Mouse (Mus musculus): ENCODE measurements around the gene Cd93. TPM values are rescaled to one million over a fixed set of nuclear protein-coding genes. Genes with fewer than 3 reads are reported as not detected.

Gene Cd93
- 10 to 100 TPM; 47.8 to 51.8 TPM for total RNA-seq (2021)
- polyA plus RNA-seq (2012; rRNA removed), result 28.1 and 52.2 TPM in 2 replicates
- long read RNA-seq, full-length matches to known transcripts, result 9 of 15 reads
- long read RNA-seq, partial matches to known transcripts, result 0 of 15 reads
- long read RNA-seq, other reads (novel, unspliced or antisense), result 6 of 15 reads

- WGBS, result 33% methylated on average over 13 of the region's 13 CpGs
- TF ChIP-seq CTCF (IDR thresholded peaks at IDR 0.05), result no peak
- TF ChIP-seq EP300 (IDR thresholded peaks at IDR 0.05; ENCODE audit: insufficient read depth, low read depth, low read length), result peak; percentile 90; the same call in 1 of the 2 replicates
- peak; percentile 93 for TF ChIP-seq POLR2A (IDR thresholded peaks at IDR 0.05; ENCODE audit: insufficient read depth, low read depth, low read length)
- Histone ChIP-seq H3K36me3 (ENCODE audit: control insufficient read depth, insufficient read depth, low read length) (no peaks in the 10 kb centered on the region), H3K4me3 (peak within 1 kb of the TSS; percentile 66), H3K27ac (peak within 1 kb of the TSS; percentile 99), H3K9ac (ENCODE audit: low read depth, low read length) (peak within 1 kb of the TSS; percentile 76), H3K27me3 (ENCODE audit: control insufficient read depth, insufficient read depth, low read length) (no peaks in the 10 kb centered on the region), H3K4me1 (ENCODE audit: control insufficient read depth, insufficient read depth, low read length) (peaks cover 6% of the 10 kb centered on the region; the same call in 1 of the 2 replicates), H3K79me2 (replicated peaks; ENCODE audit: control insufficient read depth, insufficient read depth, low read length) (no peaks in the 10 kb centered on the region)
- intact Hi-C loops (cut with DNase I), result loop anchor here (1.0 to 2.0 kb wide), 2 partner anchors 35 to 89 kb away; no protein-coding TSS in a partner anchor
- peak; percentile 75 to 83 for DNase-seq
Observed at GRCm38 (mm10) chr2:148443249-148443958, at the start of gene Cd93. Gene Cd93 (minus strand): TSS chr2:148443563.

GRCm38 (mm10) chr2:148492108-148492507 is 48.7 kb upstream of the Cd93 start:
- WGBS, result 33% methylated on average over 4 of the region's 4 CpGs
- Histone ChIP-seq H3K9ac (ENCODE audit: low read depth, low read length) (no peak overlapping the region), H3K4me1 (ENCODE audit: control insufficient read depth, insufficient read depth, low read length) (peaks cover 18% of the 10 kb centered on the region), H3K4me3 (no peak overlapping the region), H3K36me3 (ENCODE audit: control insufficient read depth, insufficient read depth, low read length) (peaks cover 2% of the 10 kb centered on the region; the same call in 1 of the 2 replicates), H3K27ac (no peak overlapping the region; the same call in 1 of the 2 replicates), H3K27me3 (ENCODE audit: control insufficient read depth, insufficient read depth, low read length) (no peaks in the 10 kb centered on the region), H3K79me2 (replicated peaks; ENCODE audit: control insufficient read depth, insufficient read depth, low read length) (no peaks in the 10 kb centered on the region)
- peak in 1 of 2 experiments; percentile 40 for DNase-seq
- TF ChIP-seq CTCF (IDR thresholded peaks at IDR 0.05) (no peak), EP300 (IDR thresholded peaks at IDR 0.05; ENCODE audit: insufficient read depth, low read depth, low read length) (no peak), POLR2A (IDR thresholded peaks at IDR 0.05; ENCODE audit: insufficient read depth, low read depth, low read length) (no peak)
- intact Hi-C loops (cut with DNase I), result no loop called here

- intact Hi-C loops (cut with DNase I), result no loop called here
- no peaks in the 10 kb centered on the region for H3K36me3 ChIP-seq (ENCODE audit: control insufficient read depth, insufficient read depth, low read length)
- H3K79me2 ChIP-seq (replicated peaks; ENCODE audit: control insufficient read depth, insufficient read depth, low read length), result no peaks in the 10 kb centered on the region
- no peak overlapping the region for H3K4me3 ChIP-seq
- H3K4me1 ChIP-seq (ENCODE audit: control insufficient read depth, insufficient read depth, low read length), result peaks cover 19% of the 10 kb centered on the region
- TF ChIP-seq POLR2A (IDR thresholded peaks at IDR 0.05; ENCODE audit: insufficient read depth, low read depth, low read length), result no peak
- no peak overlapping the region for H3K9ac ChIP-seq (ENCODE audit: low read depth, low read length)
- 26% methylated on average over 6 of the region's 6 CpGs for WGBS
- H3K27ac ChIP-seq, result peak overlapping the region; percentile 49
- H3K27me3 ChIP-seq (ENCODE audit: control insufficient read depth, insufficient read depth, low read length), result no peaks in the 10 kb centered on the region
- DNase-seq, result peak in 1 of 2 experiments; percentile 20
Observed at GRCm38 (mm10) chr2:148490150-148490549, 46.8 kb upstream of the Cd93 start.

GRCm38 (mm10) chr2:148488885-148489284 is 45.5 kb upstream of the Cd93 start:
- Histone ChIP-seq H3K9ac (ENCODE audit: low read depth, low read length) (no peak overlapping the region), H3K79me2 (replicated peaks; ENCODE audit: control insufficient read depth, insufficient read depth, low read length) (no peaks in the 10 kb centered on the region), H3K4me1 (ENCODE audit: control insufficient read depth, insufficient read depth, low read length) (peaks cover 19% of the 10 kb centered on the region), H3K27ac (no peak overlapping the region), H3K36me3 (ENCODE audit: control insufficient read depth, insufficient read depth, low read length) (no peaks in the 10 kb centered on the region), H3K4me3 (no peak overlapping the region), H3K27me3 (ENCODE audit: control insufficient read depth, insufficient read depth, low read length) (no peaks in the 10 kb centered on the region)
- TF ChIP-seq CTCF (IDR thresholded peaks at IDR 0.05) (no peak), POLR2A (IDR thresholded peaks at IDR 0.05; ENCODE audit: insufficient read depth, low read depth, low read length) (no peak), EP300 (IDR thresholded peaks at IDR 0.05; ENCODE audit: insufficient read depth, low read depth, low read length) (no peak)
- WGBS, result 74% methylated on average over 2 of the region's 2 CpGs
- DNase-seq, result peak in 1 of 2 experiments; percentile 26
- intact Hi-C loops (cut with DNase I), result loop anchor here (2.0 kb wide), 1 partner anchor 16 kb away; no protein-coding TSS in a partner anchor

- Histone ChIP-seq H3K36me3 (ENCODE audit: control insufficient read depth, insufficient read depth, low read length) (no peaks in the 10 kb centered on the region), H3K4me3 (no peak overlapping the region), H3K27me3 (ENCODE audit: control insufficient read depth, insufficient read depth, low read length) (no peaks in the 10 kb centered on the region), H3K79me2 (replicated peaks; ENCODE audit: control insufficient read depth, insufficient read depth, low read length) (no peaks in the 10 kb centered on the region), H3K9ac (ENCODE audit: low read depth, low read length) (no peak overlapping the region), H3K27ac (no peak overlapping the region), H3K4me1 (ENCODE audit: control insufficient read depth, insufficient read depth, low read length) (peaks cover 10% of the 10 kb centered on the region)
- DNase-seq, result no peak
- no peak for TF ChIP-seq EP300 (IDR thresholded peaks at IDR 0.05; ENCODE audit: insufficient read depth, low read depth, low read length)
- TF ChIP-seq POLR2A (IDR thresholded peaks at IDR 0.05; ENCODE audit: insufficient read depth, low read depth, low read length), result no peak
- TF ChIP-seq CTCF (IDR thresholded peaks at IDR 0.05), result no peak
- 90% methylated on average over 4 of the region's 4 CpGs for WGBS
- intact Hi-C loops (cut with DNase I), result no loop called here
Observed at GRCm38 (mm10) chr2:148485576-148485975, 42.2 kb upstream of the Cd93 start.

- Histone ChIP-seq H3K27me3 (ENCODE audit: control insufficient read depth, insufficient read depth, low read length) (no peaks in the 10 kb centered on the region), H3K9ac (ENCODE audit: low read depth, low read length) (no peak overlapping the region), H3K4me3 (no peak overlapping the region), H3K4me1 (ENCODE audit: control insufficient read depth, insufficient read depth, low read length) (peaks cover 8% of the 10 kb centered on the region), H3K36me3 (ENCODE audit: control insufficient read depth, insufficient read depth, low read length) (peaks cover 10% of the 10 kb centered on the region; the same call in 1 of the 2 replicates), H3K27ac (no peak overlapping the region), H3K79me2 (replicated peaks; ENCODE audit: control insufficient read depth, insufficient read depth, low read length) (no peaks in the 10 kb centered on the region)
- DNase-seq, result no peak
- TF ChIP-seq CTCF (IDR thresholded peaks at IDR 0.05), result no peak
- no peak for TF ChIP-seq EP300 (IDR thresholded peaks at IDR 0.05; ENCODE audit: insufficient read depth, low read depth, low read length)
- no peak for TF ChIP-seq POLR2A (IDR thresholded peaks at IDR 0.05; ENCODE audit: insufficient read depth, low read depth, low read length)
- intact Hi-C loops (cut with DNase I), result no loop called here
- WGBS, result 72% methylated on average over 8 of the region's 8 CpGs
Observed at GRCm38 (mm10) chr2:148480376-148480775, 37.0 kb upstream of the Cd93 start.

Data from heart, adult 2 months (tissue).